Mouse (Mus musculus): ENCODE results near the gene Zfp408.

DNA sequence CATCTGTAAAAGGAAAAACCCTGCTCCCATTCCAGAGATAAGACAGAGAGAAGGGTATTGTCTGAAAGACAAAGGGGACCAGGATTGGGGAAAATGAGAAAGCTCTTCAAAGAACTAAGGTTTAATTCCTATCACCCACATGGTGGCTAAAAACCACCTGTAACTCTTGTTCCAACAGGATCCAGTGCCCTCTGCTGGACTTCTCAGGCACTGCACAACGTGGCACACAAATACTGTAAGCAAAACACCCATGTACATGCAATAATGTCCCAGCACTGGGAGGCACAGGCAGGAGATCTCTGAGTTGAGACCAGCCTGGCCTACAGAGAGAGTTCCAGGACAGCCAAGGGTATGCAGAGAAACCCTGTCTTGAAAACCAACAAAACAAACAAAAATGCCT, 2.9 kb downstream of the Zfp408 start:
- no peak for TF ChIP-seq CTCF (IDR thresholded peaks at IDR 0.05; ENCODE audit: borderline replicate concordance, control insufficient read depth, extremely low read depth, insufficient read depth, low read length, poor library complexity)
- no peak for TF ChIP-seq POLR2A (IDR thresholded peaks at IDR 0.05; ENCODE audit: control insufficient read depth, extremely low read depth, insufficient read depth, low read length, poor library complexity)

Data from thymus, adult 2 months (tissue).